Mouse (Mus musculus) forebrain, embryonic 16.5 days (tissue): ENCODE measurements around the gene Gif. TPM values are rescaled to one million over a fixed set of nuclear protein-coding genes. Genes with fewer than 3 reads are reported as not detected.

ENCODE experiments used
- ATAC-seq: fragments of 200-750 bp; cut with Nextera tagmentation; 2 replicates; pipeline ENCODE4 v1.8.0; 2017; ENCODE audit warnings: mild to moderate bottlenecking, moderate library complexity
- H3K27ac ChIP-seq: fragments of 300-500 bp; sonication (generic); 2 replicates; pipeline ENCODE4 v1.5.1; 2014; ENCODE audit warnings: low read length, control low read depth
- H3K27me3 ChIP-seq: fragments of 300-500 bp; sonication (generic); replicated peaks from 2 replicates; pipeline ENCODE4 v1.6.1; 2014; ENCODE audit warnings: low read length; ENCODE audit not compliant: control insufficient read depth, insufficient read depth
- H3K36me3 ChIP-seq: fragments of 300-500 bp; sonication (generic); 2 replicates; pipeline ENCODE4 v1.6.1; 2014; ENCODE audit not compliant: control insufficient read depth, insufficient read depth
- H3K4me1 ChIP-seq: fragments of 300-500 bp; sonication (generic); replicated peaks from 2 replicates; pipeline ENCODE4 v1.6.1; 2014; ENCODE audit warnings: low read length; ENCODE audit not compliant: control insufficient read depth, insufficient read depth
- H3K4me2 ChIP-seq: fragments of 300-500 bp; sonication (generic); 2 replicates; pipeline ENCODE4 v1.6.1; 2014; ENCODE audit warnings: mild to moderate bottlenecking, low read length, control low read depth
- H3K4me3 ChIP-seq: fragments of 300-500 bp; sonication (generic); replicated peaks from 2 replicates; pipeline ENCODE4 v1.5.1; 2014; ENCODE audit warnings: mild to moderate bottlenecking, low read length, control low read depth
- H3K9ac ChIP-seq: fragments of 300-500 bp; sonication (generic); replicated peaks from 2 replicates; pipeline ENCODE4 v1.6.1; 2014; ENCODE audit warnings: low read depth, low read length, control low read depth
- H3K9me3 ChIP-seq: fragments of 300-500 bp; sonication (generic); 2 replicates; pipeline ENCODE4 v1.6.1; 2016; ENCODE audit warnings: low read length; ENCODE audit not compliant: control insufficient read depth
- WGBS: fragments of 180-500 bp; shearing (Covaris S2); extraction: QIAGEN DNeasy Blood & Tissue Kit; methylation state at CpG from one replicate; pipeline ENCODE4 v1.1.7; 2014; 5-methylcytosine and 5-hydroxymethylcytosine counted together
- polyA plus RNA-seq: library from polyadenylated mRNA; unstranded; fragments of >200 nt; fragmentation: Nextera tagmentation; extraction: Ambion mirVana; gene quantifications from 2 replicates; pipeline ENCODE4 v1.2.1, GENCODE M21; 2015

The Gif gene
- polyA plus RNA-seq, 1 experiment from 2014 or later = not detected

GRCm38 (mm10) chr19:11788876-11789275 lies 41.5 kb downstream of the Gif start:
- no peak overlapping the region for H3K27ac ChIP-seq
- H3K9me3 ChIP-seq = no peaks in the 10 kb centered on the region
- no peak overlapping the region for H3K9ac ChIP-seq
- H3K4me3 ChIP-seq = no peak overlapping the region
- 93% methylated on average over 6 of the region's 6 CpGs for WGBS
- no peak overlapping the region for H3K4me2 ChIP-seq
- H3K27me3 ChIP-seq = no peaks in the 10 kb centered on the region
- H3K36me3 ChIP-seq = no peaks in the 10 kb centered on the region
- no peaks in the 10 kb centered on the region for H3K4me1 ChIP-seq
- ATAC-seq = no peak

GRCm38 (mm10) chr19:11791825-11792224 lies 44.5 kb downstream of the Gif start:
- no peak for ATAC-seq

GRCm38 (mm10) chr19:11793741-11794359 lies 46.5 kb downstream of the Gif start:
- Histone ChIP-seq H3K9ac (no peak overlapping the region), H3K36me3 (no peaks in the 10 kb centered on the region), H3K4me3 (no peak overlapping the region), H3K4me2 (no peak overlapping the region), H3K9me3 (no peaks in the 10 kb centered on the region), H3K27me3 (no peaks in the 10 kb centered on the region), H3K27ac (no peak overlapping the region), H3K4me1 (no peaks in the 10 kb centered on the region)
- no peak for ATAC-seq
- WGBS = 91% methylated on average over 2 of the region's 2 CpGs

More at GRCm38 (mm10) chr19:11791825-11792224, 44.5 kb downstream of the Gif start:
- Histone ChIP-seq H3K27me3 (no peaks in the 10 kb centered on the region), H3K36me3 (no peaks in the 10 kb centered on the region), H3K9me3 (no peaks in the 10 kb centered on the region), H3K4me2 (no peak overlapping the region), H3K4me3 (no peak overlapping the region), H3K9ac (no peak overlapping the region), H3K27ac (no peak overlapping the region), H3K4me1 (no peaks in the 10 kb centered on the region)
- WGBS = 62% methylated on average over 5 of the region's 5 CpGs

- Histone ChIP-seq H3K4me2 (no peak overlapping the region), H3K4me3 (no peak overlapping the region), H3K27me3 (no peaks in the 10 kb centered on the region), H3K4me1 (no peaks in the 10 kb centered on the region), H3K36me3 (no peaks in the 10 kb centered on the region), H3K9me3 (no peaks in the 10 kb centered on the region), H3K9ac (no peak overlapping the region), H3K27ac (no peak overlapping the region)
- WGBS = 84% methylated on average over 6 of the region's 6 CpGs
- no peak for ATAC-seq
These were observed 47.1 kb downstream of the Gif start for GRCm38 (mm10) chr19:11794447-11794846.

GRCm38 (mm10) chr19:11800531-11801315 lies 53.4 kb downstream of the Gif start:
- 82% methylated on average over 8 of the region's 8 CpGs for WGBS
- Histone ChIP-seq H3K27ac (no peak overlapping the region), H3K4me3 (no peak overlapping the region), H3K9ac (no peak overlapping the region), H3K4me2 (no peak overlapping the region), H3K9me3 (no peaks in the 10 kb centered on the region), H3K36me3 (no peaks in the 10 kb centered on the region), H3K27me3 (no peaks in the 10 kb centered on the region), H3K4me1 (no peaks in the 10 kb centered on the region)
- no peak for ATAC-seq

GRCm38 (mm10) chr19:11804423-11804822 lies 57.1 kb downstream of the Gif start:
- H3K4me2 ChIP-seq = no peak overlapping the region
- no peak overlapping the region for H3K9ac ChIP-seq
- no peaks in the 10 kb centered on the region for H3K4me1 ChIP-seq
- 84% methylated on average over 1 of the region's 1 CpGs for WGBS
- no peaks in the 10 kb centered on the region for H3K36me3 ChIP-seq
- no peak for ATAC-seq
- H3K27me3 ChIP-seq = no peaks in the 10 kb centered on the region
- no peaks in the 10 kb centered on the region for H3K9me3 ChIP-seq
- H3K4me3 ChIP-seq = no peak overlapping the region
- H3K27ac ChIP-seq = no peak overlapping the region

GRCm38 (mm10) chr19:11807251-11807650 lies 59.9 kb downstream of the Gif start:
- WGBS = 65% methylated on average over 2 of the region's 2 CpGs
- no peaks in the 10 kb centered on the region for H3K27me3 ChIP-seq

GRCm38 (mm10) chr19:11807822-11808221 lies 60.5 kb downstream of the Gif start:
- Histone ChIP-seq H3K9me3 (no peaks in the 10 kb centered on the region), H3K9ac (no peak overlapping the region), H3K4me3 (no peak overlapping the region), H3K36me3 (no peaks in the 10 kb centered on the region), H3K4me1 (0 out of 2 replicates have a peak, but pooled peaks cover 2% of the 10 kb centered on the region), H3K4me2 (no peak overlapping the region), H3K27ac (no peak overlapping the region), H3K27me3 (no peaks in the 10 kb centered on the region)
- no peak for ATAC-seq
- 28% methylated on average over 6 of the region's 6 CpGs for whole genome bisulfite sequencing

More at GRCm38 (mm10) chr19:11807251-11807650, 59.9 kb downstream of the Gif start:
- H3K4me3 ChIP-seq = no peak overlapping the region
- 0 out of 2 replicates have a peak, but pooled peaks cover 2% of the 10 kb centered on the region for H3K4me1 ChIP-seq
- H3K27ac ChIP-seq = no peak overlapping the region
- H3K4me2 ChIP-seq = no peak overlapping the region
- no peaks in the 10 kb centered on the region for H3K9me3 ChIP-seq
- ATAC-seq = no peak
- no peak overlapping the region for H3K9ac ChIP-seq
- no peaks in the 10 kb centered on the region for H3K36me3 ChIP-seq

- H3K9ac ChIP-seq = no peak overlapping the region
- WGBS = 84% methylated on average over 2 of the region's 2 CpGs
- no peak for ATAC-seq
- 0 out of 2 replicates have a peak, but pooled peaks cover 2% of the 10 kb centered on the region for H3K4me1 ChIP-seq
- H3K9me3 ChIP-seq = no peaks in the 10 kb centered on the region
- H3K27me3 ChIP-seq = no peaks in the 10 kb centered on the region
- H3K4me2 ChIP-seq = no peak overlapping the region
- no peak overlapping the region for H3K4me3 ChIP-seq
- H3K27ac ChIP-seq = no peak overlapping the region
- H3K36me3 ChIP-seq = no peaks in the 10 kb centered on the region
These were observed 61.1 kb downstream of the Gif start for GRCm38 (mm10) chr19:11808452-11808851.
